Mouse (Mus musculus) stomach, postnatal 0 days (tissue): ENCODE results near the gene Ifi214. TPM values are rescaled to one million over a fixed set of nuclear protein-coding genes. Genes with fewer than 3 reads are reported as not detected.
"Not testable (repeated sequence)": the region's sequence is repeated elsewhere in the genome, so short reads cannot be mapped to it uniquely, and the experiment has no call there.

Experiments used
- ATAC-seq: fragments of 200-750 bp; cut with Nextera tagmentation; 2 replicates; pipeline ENCODE4 v1.8.0; 2017; ENCODE audit not compliant: low FRiP score, low TSS enrichment
- DNase-seq: peaks from one replicate; pipeline ENCODE4 v3.0.0-alpha.2; 2016; ENCODE audit warnings: low spot score
- H3K27ac ChIP-seq: fragments of 300-500 bp; sonication (generic); replicated peaks from 2 replicates; pipeline ENCODE4 v1.5.1; 2014; ENCODE audit warnings: mild to moderate bottlenecking, control low read depth
- H3K27me3 ChIP-seq: fragments of 300-500 bp; sonication (generic); 2 replicates; pipeline ENCODE4 v1.6.1; 2014; ENCODE audit warnings: low read length; ENCODE audit not compliant: control insufficient read depth, insufficient read depth
- H3K36me3 ChIP-seq: fragments of 300-500 bp; sonication (generic); 2 replicates; pipeline ENCODE4 v1.6.1; 2014; ENCODE audit warnings: low read length, mixed read lengths; ENCODE audit not compliant: control insufficient read depth, insufficient read depth
- H3K4me1 ChIP-seq: fragments of 300-500 bp; sonication (generic); replicated peaks from 2 replicates; pipeline ENCODE4 v1.6.1; 2014; ENCODE audit warnings: antibody characterized with exemption; ENCODE audit not compliant: control insufficient read depth, insufficient read depth
- H3K4me2 ChIP-seq: fragments of 300-500 bp; sonication (generic); replicated peaks from 2 replicates; pipeline ENCODE4 v1.6.1; 2014; ENCODE audit warnings: low read depth, mild to moderate bottlenecking, control low read depth, moderate library complexity
- H3K4me3 ChIP-seq: fragments of 300-500 bp; sonication (generic); 2 replicates; pipeline ENCODE4 v1.5.1; 2014; ENCODE audit warnings: low read depth, low read length, control low read depth
- H3K9ac ChIP-seq: fragments of 300-500 bp; sonication (generic); 2 replicates; pipeline ENCODE4 v1.6.1; 2014; ENCODE audit warnings: mild to moderate bottlenecking, low read length, control low read depth, mixed read lengths
- H3K9me3 ChIP-seq: fragments of 300-500 bp; sonication (generic); 2 replicates; pipeline ENCODE4 v1.6.1; 2016; ENCODE audit warnings: low read length; ENCODE audit not compliant: control insufficient read depth
- WGBS: fragments of 180-500 bp; shearing (Covaris S2); extraction: QIAGEN DNeasy Blood & Tissue Kit; methylation state at CpG from one replicate; pipeline ENCODE4 v1.1.7; 2014; 5-methylcytosine and 5-hydroxymethylcytosine counted together
- microRNA-seq: library from miRNA; unstranded; fragments of <30 nt; microRNA quantifications from one replicate; pipeline ENCODE4, GENCODE M21; 2016
- polyA plus RNA-seq: library from polyadenylated mRNA; unstranded; fragments of >200 nt; fragmentation: Nextera tagmentation; extraction: Ambion mirVana; gene quantifications from 2 replicates; pipeline ENCODE4 v1.2.1, GENCODE M21; 2015

Gene Ifi214
- polyA plus RNA-seq, 1 experiment from 2014 or later, result not detected

DNA sequence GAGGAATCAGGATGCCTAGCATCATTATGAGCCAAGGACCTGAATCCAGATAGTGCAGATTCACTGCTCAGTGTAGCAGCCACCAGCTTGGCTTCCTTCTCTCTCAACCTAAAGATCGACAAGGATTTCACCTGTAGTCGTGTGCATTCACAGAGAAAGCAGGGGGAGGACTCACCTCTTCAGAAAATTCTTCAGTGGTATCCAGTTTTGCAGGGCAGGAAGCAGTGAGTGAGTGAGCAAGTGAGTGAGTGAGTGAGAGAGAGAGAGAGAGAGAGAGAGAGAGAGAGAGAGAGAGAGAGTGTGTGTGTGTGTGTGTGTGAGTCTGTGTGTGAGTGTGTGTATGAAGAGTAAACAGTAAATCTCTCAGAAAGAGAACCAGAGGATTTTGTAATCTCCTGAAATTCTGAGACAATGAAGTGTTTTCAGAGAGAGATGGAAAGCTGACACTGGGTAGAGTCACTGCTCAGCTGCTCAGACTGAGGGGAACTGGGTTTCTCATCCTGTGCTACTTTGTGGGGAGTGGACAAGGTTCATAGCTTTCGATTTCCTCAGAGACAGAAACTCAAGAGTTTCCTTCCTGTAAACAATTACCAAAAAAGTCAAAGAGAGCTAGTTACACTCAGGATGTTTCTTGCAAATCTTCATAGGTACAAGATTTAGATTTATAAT is 44.8 kb downstream of the Ifi214 start, which contains the start of gene Ifi206:
Ifi206 (minus strand) TSS at position 230 of the 669 bp plus-strand sequence.
- H3K9me3 ChIP-seq, H3K27me3 ChIP-seq, ATAC-seq, H3K4me1 ChIP-seq, H3K9ac ChIP-seq, H3K36me3 ChIP-seq, DNase-seq, H3K27ac ChIP-seq, H3K4me3 ChIP-seq, H3K4me2 ChIP-seq: not testable (repeated sequence)
- WGBS, result 66% methylated on average over 3 of the region's 3 CpGs

DNA sequence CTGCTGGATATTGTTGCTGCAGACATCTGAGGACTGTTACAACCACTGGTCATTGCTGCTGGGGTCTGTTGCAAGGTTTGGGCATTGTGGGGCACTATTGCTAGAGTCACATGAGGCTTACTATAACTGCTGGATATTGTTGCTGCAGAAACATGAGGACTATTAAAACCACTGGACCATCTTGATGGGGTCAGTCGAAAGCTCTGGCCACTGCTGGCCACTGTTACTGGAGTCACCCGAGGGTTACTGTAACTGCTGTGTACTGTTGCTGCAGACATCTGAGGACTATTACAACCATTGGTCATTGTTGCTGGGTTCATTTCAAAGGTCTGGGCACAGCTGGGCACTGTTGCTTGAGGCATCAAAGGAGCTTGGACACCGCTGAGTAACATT is 54.6 kb downstream of the Ifi214 start:
- H3K9ac ChIP-seq, ATAC-seq, H3K27me3 ChIP-seq, H3K9me3 ChIP-seq, H3K4me1 ChIP-seq, H3K4me3 ChIP-seq, H3K4me2 ChIP-seq, DNase-seq, H3K27ac ChIP-seq, H3K36me3 ChIP-seq: not testable (repeated sequence)
- WGBS, result 73% methylated on average over 3 of the region's 3 CpGs

DNA sequence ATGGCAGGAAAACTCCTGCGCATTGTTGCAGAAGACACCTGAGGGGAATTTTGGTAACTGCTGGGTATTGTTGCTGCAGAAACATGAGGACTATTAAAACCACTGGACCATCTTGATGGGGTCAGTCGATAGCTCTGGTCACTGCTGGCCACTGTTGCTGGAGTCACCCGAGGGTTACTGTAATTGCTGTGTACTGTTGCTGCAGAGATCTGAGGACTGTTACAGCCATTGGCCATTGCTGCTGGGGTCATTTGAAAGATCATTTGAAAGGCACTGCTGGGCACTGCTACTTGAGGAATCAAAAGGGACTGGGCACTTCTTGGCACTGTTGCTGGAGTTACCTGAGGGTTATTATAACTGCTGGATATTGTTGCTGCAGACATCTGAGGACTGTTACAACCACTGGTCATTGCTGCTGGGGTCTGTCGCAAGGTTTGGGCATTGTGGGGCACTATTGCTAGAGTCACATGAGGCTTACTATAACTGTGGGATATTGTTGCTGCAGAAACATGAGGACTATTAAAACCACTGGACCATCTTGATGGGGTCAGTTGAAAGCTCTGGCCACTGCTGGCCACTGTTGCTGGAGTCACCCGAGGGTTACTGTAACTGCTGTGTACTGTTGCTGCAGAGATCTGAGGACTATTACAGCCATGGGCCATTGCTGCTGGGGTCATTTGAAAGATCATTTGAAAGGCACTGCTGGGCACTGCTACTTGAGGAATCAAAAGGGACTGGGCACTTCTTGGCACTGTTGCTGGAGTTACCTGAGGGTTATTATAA is 55.2 kb downstream of the Ifi214 start:
- DNase-seq, ATAC-seq: not testable (repeated sequence)

More for the DNA sequence above, 55.2 kb downstream of the Ifi214 start:
- not testable (repeated sequence) for H3K9me3 ChIP-seq, H3K4me2 ChIP-seq, H3K36me3 ChIP-seq, H3K27ac ChIP-seq, H3K27me3 ChIP-seq, H3K4me1 ChIP-seq, H3K9ac ChIP-seq, H3K4me3 ChIP-seq
- 83% methylated on average over 5 of the region's 5 CpGs for WGBS

Small RNA genes within 50 kb of the gene (microRNA-seq; reads per million reads assigned to microRNA genes)
- not detected for gene Gm44481

Other genes with a start within 250 kb of the Ifi214 start
- gene Ackr1, start 202.2 kb downstream of the Ifi214 start, polyA plus RNA-seq, result 0.71 and 0.85 TPM in 2 replicates
- 3.9 and 4.7 TPM in 2 replicates for gene Aim2, start 185.1 kb downstream of the Ifi214 start, polyA plus RNA-seq
- 0.99 and 1.4 TPM in 2 replicates for gene Cadm3, start 168.3 kb downstream of the Ifi214 start, polyA plus RNA-seq
- gene Ifi206, start 44.9 kb downstream of the Ifi214 start, polyA plus RNA-seq, result 0.13 and 0.15 TPM in 2 replicates
- 0.34 TPM in 2 replicates for gene Ifi213, start 63.3 kb upstream of the Ifi214 start, polyA plus RNA-seq
- gene Ifi209, start 95.0 kb upstream of the Ifi214 start, polyA plus RNA-seq, result 0.32 and 0.74 TPM in 2 replicates
- gene Ifi208, start 137.7 kb upstream of the Ifi214 start, polyA plus RNA-seq, result not detected in 2 replicates
- gene Ifi207, start 205.8 kb upstream of the Ifi214 start, polyA plus RNA-seq, result 0.59 and 0.85 TPM in 2 replicates
- gene Ifi204, start 231.0 kb upstream of the Ifi214 start, polyA plus RNA-seq, result 2.3 and 2.7 TPM in 2 replicates